Mouse (Mus musculus): ENCODE data around the gene Gpr88.

DNA sequence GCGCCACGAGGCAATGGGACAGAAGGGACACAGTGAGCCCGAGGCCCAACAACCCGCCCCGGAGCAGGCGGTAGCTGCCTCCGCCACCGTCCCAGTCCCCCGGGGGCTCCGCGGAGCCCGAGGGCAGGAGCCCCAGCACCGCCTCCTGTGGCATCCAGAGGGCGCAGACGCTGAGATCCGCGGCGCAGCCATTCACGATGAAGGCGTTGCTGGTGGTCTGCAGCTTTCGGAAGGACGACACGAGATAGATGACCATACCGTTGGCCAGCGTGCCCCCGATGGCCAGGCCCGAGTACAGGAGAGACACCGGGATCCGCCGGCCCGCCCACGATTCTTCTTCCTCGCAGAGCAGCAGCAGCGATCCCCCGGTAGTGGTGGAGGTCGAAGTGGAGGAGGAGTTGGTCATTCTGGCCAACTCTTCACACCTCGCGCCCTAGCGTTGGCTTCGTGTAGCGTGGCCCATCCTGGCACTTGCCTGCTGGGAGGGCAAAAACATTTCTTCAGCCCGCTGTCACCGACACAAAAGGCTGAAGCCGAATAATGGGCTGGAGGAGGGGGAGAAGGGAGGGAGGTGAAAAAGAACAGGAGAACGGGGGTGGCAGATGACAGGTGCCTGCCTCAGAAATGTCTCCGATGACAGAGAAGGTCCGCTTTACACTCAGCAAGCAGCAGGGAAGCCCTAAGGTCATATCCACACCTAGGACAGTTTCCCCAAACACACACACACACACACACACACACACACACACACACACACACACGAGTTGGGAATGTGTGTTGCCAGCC, 855 bp downstream of the Gpr88 start:
- TF ChIP-seq POLR2A (IDR thresholded peaks at IDR 0.05; ENCODE audit: low read depth, low read length) (no peak), CTCF (IDR thresholded peaks at IDR 0.05; ENCODE audit: extremely low read depth, insufficient read depth, insufficient read length, insufficient replicate concordance) (no peak)

Measured in spleen, adult 2 months (tissue).